Mouse (Mus musculus): ENCODE data around the gene Sema4b. TPM values are rescaled to one million over a fixed set of nuclear protein-coding genes. Genes with fewer than 3 reads are reported as not detected.
A peak's percentile ranks its signal among the peaks of the same experiment; 100 is the strongest.

Sema4b gene
- polyA plus RNA-seq, 1 experiment from 2014 or later = 12.2 TPM

- 66% methylated on average over 7 of the region's 7 CpGs for WGBS
- no peak overlapping the region for H3K27ac ChIP-seq
- no peaks in the 10 kb centered on the region for H3K27me3 ChIP-seq
- H3K4me3 ChIP-seq (replicated peaks) = peak overlapping the region; percentile 59
- no peak overlapping the region for H3K9ac ChIP-seq (replicated peaks)
- H3K9me3 ChIP-seq = 0 out of 2 replicates have a peak, but pooled peaks cover 4% of the 10 kb centered on the region
- ATAC-seq (ENCODE audit: insufficient number of reproducible peaks, insufficient read depth, low FRiP score, low TSS enrichment, low read depth) = no peak
- no peaks in the 10 kb centered on the region for H3K4me1 ChIP-seq (replicated peaks)
- H3K4me2 ChIP-seq = peak overlapping the region; percentile 58
- no peaks in the 10 kb centered on the region for H3K36me3 ChIP-seq
These were observed 60.2 kb downstream of the Sema4b start for GRCm38 (mm10) chr7:80246859-80247258.

DNA sequence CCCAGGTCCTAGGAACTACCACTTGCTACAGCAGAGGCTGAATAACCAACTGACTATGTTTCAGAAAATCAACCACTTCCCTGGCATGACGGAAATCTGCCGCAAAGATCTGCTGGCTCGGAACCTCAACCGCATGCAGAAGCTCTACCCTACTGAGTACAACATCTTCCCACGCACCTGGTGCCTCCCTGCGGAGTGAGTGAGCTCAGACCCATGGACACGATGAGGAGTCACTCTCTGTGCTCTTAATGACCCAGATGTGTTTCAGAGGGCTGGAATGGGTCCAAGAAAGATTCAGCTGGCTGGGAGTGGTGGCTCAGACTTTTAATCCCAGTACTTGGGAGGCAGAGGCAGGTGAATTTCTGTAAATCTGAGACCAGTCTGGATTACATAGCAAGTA is 65.8 kb downstream of the Sema4b start:
- WGBS = 83% methylated on average over 7 of the region's 7 CpGs
- Histone ChIP-seq H3K9me3 (no peaks in the 10 kb centered on the region), H3K27me3 (peaks cover 4% of the 10 kb centered on the region; the same call in 1 of the 2 replicates), H3K9ac (replicated peaks) (no peak overlapping the region), H3K4me2 (no peak overlapping the region), H3K4me1 (replicated peaks) (no peaks in the 10 kb centered on the region), H3K36me3 (no peaks in the 10 kb centered on the region), H3K27ac (no peak overlapping the region), H3K4me3 (replicated peaks) (no peak overlapping the region)
- no peak for ATAC-seq (ENCODE audit: insufficient number of reproducible peaks, insufficient read depth, low FRiP score, low TSS enrichment, low read depth)

DNA sequence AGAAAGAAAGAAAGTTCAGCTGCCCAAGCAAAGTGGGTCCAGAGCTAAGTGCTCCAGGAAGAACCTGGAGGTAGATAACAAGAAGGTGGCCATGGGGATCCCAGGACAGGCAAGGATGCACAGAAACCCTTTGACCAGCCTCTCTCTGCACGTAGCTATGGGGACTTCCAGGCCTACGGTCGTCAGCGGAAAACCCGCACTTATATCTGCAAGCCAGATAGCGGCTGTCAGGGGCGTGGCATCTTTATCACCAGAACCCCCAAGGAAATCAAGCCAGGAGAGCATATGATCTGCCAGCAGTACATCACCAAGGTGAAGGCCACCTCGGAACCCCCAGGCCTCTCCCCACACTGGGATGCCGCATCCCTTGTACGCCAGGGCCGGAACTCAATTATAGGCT is 66.2 kb downstream of the Sema4b start:
- H3K36me3 ChIP-seq = no peaks in the 10 kb centered on the region
- no peak for ATAC-seq (ENCODE audit: insufficient number of reproducible peaks, insufficient read depth, low FRiP score, low TSS enrichment, low read depth)
- H3K9ac ChIP-seq (replicated peaks) = no peak overlapping the region
- 84% methylated on average over 11 of the region's 11 CpGs for WGBS
- no peak overlapping the region for H3K4me2 ChIP-seq
- no peak overlapping the region for H3K27ac ChIP-seq
- peaks cover 4% of the 10 kb centered on the region; the same call in 1 of the 2 replicates for H3K27me3 ChIP-seq
- H3K9me3 ChIP-seq = no peaks in the 10 kb centered on the region
- H3K4me3 ChIP-seq (replicated peaks) = no peak overlapping the region
- no peaks in the 10 kb centered on the region for H3K4me1 ChIP-seq (replicated peaks)

- no peak for ATAC-seq (ENCODE audit: insufficient number of reproducible peaks, insufficient read depth, low FRiP score, low TSS enrichment, low read depth)
These were observed 69.3 kb downstream of the Sema4b start for GRCm38 (mm10) chr7:80255981-80256380.

GRCm38 (mm10) chr7:80257706-80258105 is 71.1 kb downstream of the Sema4b start:
- Histone ChIP-seq H3K36me3 (no peaks in the 10 kb centered on the region), H3K27me3 (peaks cover 18% of the 10 kb centered on the region), H3K4me1 (replicated peaks) (peaks cover 6% of the 10 kb centered on the region), H3K27ac (no peak overlapping the region), H3K9me3 (no peaks in the 10 kb centered on the region), H3K4me3 (replicated peaks) (no peak overlapping the region), H3K4me2 (no peak overlapping the region), H3K9ac (replicated peaks) (no peak overlapping the region)
- WGBS = 48% methylated on average over 2 of the region's 2 CpGs
- ATAC-seq (ENCODE audit: insufficient number of reproducible peaks, insufficient read depth, low FRiP score, low TSS enrichment, low read depth) = no peak

More at GRCm38 (mm10) chr7:80255981-80256380, 69.3 kb downstream of the Sema4b start:
- Histone ChIP-seq H3K36me3 (no peaks in the 10 kb centered on the region), H3K4me3 (replicated peaks) (no peak overlapping the region), H3K4me2 (no peak overlapping the region), H3K27ac (no peak overlapping the region), H3K9me3 (no peaks in the 10 kb centered on the region), H3K27me3 (peaks cover 18% of the 10 kb centered on the region), H3K4me1 (replicated peaks) (no peaks in the 10 kb centered on the region), H3K9ac (replicated peaks) (no peak overlapping the region)
- WGBS = 74% methylated on average over 2 of the region's 2 CpGs

DNA sequence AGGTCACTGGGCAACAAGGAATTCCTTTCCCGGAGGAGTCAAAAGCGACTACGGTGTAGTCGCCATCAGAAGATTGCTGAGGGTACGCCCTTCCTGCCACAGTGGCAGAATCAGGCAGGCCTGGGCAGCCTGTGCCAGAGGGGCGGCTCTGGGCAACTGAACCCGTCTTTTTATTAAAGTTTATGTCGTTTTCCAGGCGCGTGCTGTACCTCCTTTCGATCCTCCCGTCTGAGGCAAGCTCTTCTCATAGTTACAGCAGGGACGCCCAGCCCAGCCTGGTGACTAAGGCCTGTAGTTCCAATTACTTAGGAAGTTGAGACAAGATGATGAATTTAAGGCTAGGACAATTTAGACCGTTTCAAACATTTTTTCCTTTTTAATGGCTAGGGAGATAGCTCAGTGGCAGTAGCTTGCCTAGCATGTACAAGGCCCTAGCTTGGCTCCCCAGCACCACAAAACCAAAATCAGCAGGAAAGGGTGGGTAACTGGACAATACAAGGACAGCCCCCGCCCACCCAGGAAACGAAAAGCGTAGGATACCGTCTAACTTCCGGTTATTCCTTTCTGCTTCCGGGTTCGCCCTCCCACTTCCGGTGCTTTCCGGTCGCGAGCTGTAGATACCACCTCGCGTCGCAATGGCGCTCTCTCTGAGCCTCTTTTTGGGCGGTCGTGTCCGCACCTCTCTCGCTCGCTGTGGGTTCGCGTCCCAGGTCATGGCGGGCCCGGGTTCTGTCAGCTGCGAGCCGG is 74.2 kb downstream of the Sema4b start, which contains the start of gene Ngrn:
Gene Ngrn, plus strand, starts transcription at position 591 of the 747 bp plus-strand sequence.
- Histone ChIP-seq H3K9me3 (no peaks in the 10 kb centered on the region), H3K9ac (replicated peaks) (peak within 1 kb of the TSS; percentile 83), H3K4me2 (peak within 1 kb of the TSS; percentile 80), H3K27me3 (peaks cover 18% of the 10 kb centered on the region), H3K4me1 (replicated peaks) (peaks cover 6% of the 10 kb centered on the region), H3K27ac (peak within 1 kb of the TSS; percentile 83), H3K36me3 (peaks cover 26% of the 10 kb centered on the region), H3K4me3 (replicated peaks) (peak within 1 kb of the TSS; percentile 87)
- peak; percentile 74 for ATAC-seq (ENCODE audit: insufficient number of reproducible peaks, insufficient read depth, low FRiP score, low TSS enrichment, low read depth)
- 26% methylated on average over 40 of the region's 40 CpGs for WGBS

DNA sequence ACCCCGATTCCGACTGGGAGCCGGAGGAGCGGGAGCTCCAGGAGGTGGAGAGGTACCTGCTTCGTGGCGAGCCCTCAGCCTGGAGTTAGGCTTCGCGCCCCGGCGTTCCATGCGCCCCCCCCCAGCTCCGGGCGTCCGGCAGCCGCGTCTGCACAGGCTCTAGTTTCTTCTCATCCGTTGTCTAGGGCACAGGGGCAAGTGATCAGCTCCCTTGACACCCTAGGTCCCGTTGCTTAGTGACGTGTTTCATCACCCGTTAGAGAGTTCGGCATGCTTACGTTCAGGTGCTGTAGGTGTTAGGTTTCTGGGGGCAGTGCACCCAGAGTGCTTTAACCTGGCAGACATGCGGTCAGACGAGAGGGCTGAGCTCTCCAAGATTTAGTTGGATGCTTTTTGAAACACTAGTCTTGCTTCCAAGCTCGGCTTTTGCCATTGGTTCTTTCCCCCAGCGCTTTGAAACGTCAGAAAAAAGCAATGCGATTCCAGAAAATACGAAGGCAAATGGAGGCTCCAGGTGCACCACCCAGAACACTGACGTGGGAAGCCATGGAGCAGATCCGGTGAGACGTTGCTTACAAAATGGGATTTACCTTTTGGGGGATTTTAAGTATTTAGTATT is 74.8 kb downstream of the Sema4b start:
- Histone ChIP-seq H3K4me1 (replicated peaks) (peaks cover 6% of the 10 kb centered on the region), H3K4me3 (replicated peaks) (peak overlapping the region; percentile 87), H3K36me3 (peaks cover 33% of the 10 kb centered on the region), H3K27ac (peak overlapping the region; percentile 83), H3K9me3 (no peaks in the 10 kb centered on the region), H3K9ac (replicated peaks) (peak overlapping the region; percentile 83), H3K27me3 (peaks cover 18% of the 10 kb centered on the region), H3K4me2 (peak overlapping the region; percentile 80)
- ATAC-seq (ENCODE audit: insufficient number of reproducible peaks, insufficient read depth, low FRiP score, low TSS enrichment, low read depth) = peak; percentile 48
- under 1% methylated on average over 32 of the region's 32 CpGs for WGBS

DNA sequence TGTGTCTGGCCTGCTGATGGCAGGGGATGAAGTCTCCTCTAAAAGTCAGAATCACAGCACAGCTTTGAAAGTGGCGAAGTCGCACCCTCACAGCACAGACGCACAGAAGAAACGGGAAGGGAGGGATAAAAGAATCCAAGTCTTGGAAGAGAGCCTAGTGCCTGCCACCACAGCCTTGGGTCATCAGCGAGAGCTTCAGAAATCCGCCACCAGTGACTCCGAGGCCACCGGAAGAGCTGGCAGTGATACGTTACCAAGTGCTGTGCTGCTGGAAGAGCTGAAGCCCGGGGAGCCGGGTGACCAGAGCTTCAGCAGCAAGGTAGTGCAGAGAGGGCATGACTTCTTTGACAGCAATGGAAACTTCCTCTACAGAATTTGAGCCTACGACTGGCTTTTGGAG is 78.0 kb downstream of the Sema4b start:
- Histone ChIP-seq H3K27me3 (no peaks in the 10 kb centered on the region), H3K36me3 (peaks cover 39% of the 10 kb centered on the region)
- 95% methylated on average over 12 of the region's 12 CpGs for WGBS

GRCm38 (mm10) chr7:80267764-80268163 is 81.1 kb downstream of the Sema4b start:
- ATAC-seq (ENCODE audit: insufficient number of reproducible peaks, insufficient read depth, low FRiP score, low TSS enrichment, low read depth) = no peak
- Histone ChIP-seq H3K27me3 (no peaks in the 10 kb centered on the region), H3K4me1 (replicated peaks) (peaks cover 14% of the 10 kb centered on the region), H3K9ac (replicated peaks) (no peak overlapping the region), H3K4me3 (replicated peaks) (no peak overlapping the region), H3K9me3 (no peaks in the 10 kb centered on the region), H3K27ac (no peak overlapping the region), H3K36me3 (peaks cover 42% of the 10 kb centered on the region), H3K4me2 (no peak overlapping the region)
- WGBS = 86% methylated on average over 1 of the region's 1 CpGs

More for the DNA sequence above, 78.0 kb downstream of the Sema4b start:
- no peak for ATAC-seq (ENCODE audit: insufficient number of reproducible peaks, insufficient read depth, low FRiP score, low TSS enrichment, low read depth)
- no peak overlapping the region for H3K4me2 ChIP-seq
- no peak overlapping the region for H3K27ac ChIP-seq
- H3K4me1 ChIP-seq (replicated peaks) = peaks cover 10% of the 10 kb centered on the region
- H3K9me3 ChIP-seq = no peaks in the 10 kb centered on the region
- no peak overlapping the region for H3K4me3 ChIP-seq (replicated peaks)
- H3K9ac ChIP-seq (replicated peaks) = no peak overlapping the region

DNA sequence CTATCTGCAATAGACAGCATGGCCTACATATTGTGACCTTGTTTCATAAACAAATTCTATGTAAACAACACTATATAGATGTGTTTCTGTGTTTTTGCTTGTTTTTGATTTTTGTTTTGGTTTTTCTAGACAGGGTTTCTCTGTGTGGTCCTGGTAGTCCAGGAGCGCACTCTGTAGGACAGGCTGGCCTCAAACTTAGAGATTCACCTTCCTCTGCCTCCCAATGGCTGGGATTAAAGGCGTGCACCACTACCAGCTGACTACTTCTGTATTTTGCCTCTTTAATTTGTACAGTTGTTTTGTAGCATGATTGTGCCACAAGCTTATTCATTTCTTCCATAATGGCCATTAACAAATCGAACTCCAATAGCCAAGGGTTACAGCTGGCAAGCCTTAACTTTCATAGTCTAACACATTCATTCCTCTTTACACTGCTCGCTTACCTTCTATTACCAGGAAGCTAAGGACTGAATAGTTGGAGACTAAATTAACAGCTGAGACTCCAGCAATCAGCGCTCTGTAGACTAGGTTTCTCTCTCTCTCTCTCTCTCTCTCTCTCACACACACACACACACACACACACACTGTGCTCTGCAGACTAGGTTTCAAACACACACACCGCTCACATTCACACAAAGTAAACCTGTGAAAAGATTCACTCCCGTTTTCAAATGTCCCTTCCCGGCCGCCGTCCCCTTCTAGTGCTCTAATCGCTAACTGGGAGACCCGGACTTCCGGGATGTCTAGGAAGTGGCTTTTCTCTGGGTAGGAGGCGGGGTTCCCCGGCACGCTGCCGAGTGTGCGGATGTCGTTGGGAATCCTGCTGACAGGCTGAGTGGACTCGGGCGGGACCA is 82.5 kb downstream of the Sema4b start, which contains the start of gene Vps33b:
Gene Vps33b, plus strand, starts transcription at position 753 of the 854 bp plus-strand sequence.
- WGBS = 4% methylated on average over 21 of the region's 21 CpGs
- peaks cover 14% of the 10 kb centered on the region for H3K4me1 ChIP-seq (replicated peaks)
- H3K4me3 ChIP-seq (replicated peaks) = peak within 1 kb of the TSS; percentile 75
- H3K27ac ChIP-seq = peak within 1 kb of the TSS; percentile 47; the same call in 1 of the 2 replicates
- peak within 1 kb of the TSS; percentile 95 for H3K4me2 ChIP-seq
- peaks cover 47% of the 10 kb centered on the region for H3K36me3 ChIP-seq
- H3K9me3 ChIP-seq = peaks cover 4% of the 10 kb centered on the region
- no peaks in the 10 kb centered on the region for H3K27me3 ChIP-seq
- peak within 1 kb of the TSS; percentile 74 for H3K9ac ChIP-seq (replicated peaks)
- ATAC-seq (ENCODE audit: insufficient number of reproducible peaks, insufficient read depth, low FRiP score, low TSS enrichment, low read depth) = peak; percentile 82

Measured in limb, embryonic 12.5 days (tissue).